Mouse (Mus musculus) intestine, postnatal 0 days (tissue): ENCODE results near the gene Slc37a3. TPM values are rescaled to one million over a fixed set of nuclear protein-coding genes. Genes with fewer than 3 reads are reported as not detected.

ENCODE experiments used
- ATAC-seq: fragments of 200-750 bp; cut with Nextera tagmentation; 2 replicates; pipeline ENCODE4 v1.8.0; 2017; ENCODE audit warnings: mild to moderate bottlenecking, moderate TSS enrichment, moderate library complexity
- H3K27ac ChIP-seq: fragments of 300-500 bp; sonication (generic); 2 replicates; pipeline ENCODE4 v1.5.1; 2014; ENCODE audit warnings: mild to moderate bottlenecking, low read depth, low read length, moderate library complexity
- H3K27me3 ChIP-seq: fragments of 300-500 bp; sonication (generic); replicated peaks from 2 replicates; pipeline ENCODE4 v1.6.1; 2014; ENCODE audit warnings: low read length, mixed read lengths; ENCODE audit not compliant: control insufficient read depth, insufficient read depth
- H3K36me3 ChIP-seq: fragments of 300-500 bp; sonication (generic); 2 replicates; pipeline ENCODE4 v1.6.1; 2014; ENCODE audit warnings: mild to moderate bottlenecking, moderate library complexity; ENCODE audit not compliant: control insufficient read depth, insufficient read depth
- H3K4me1 ChIP-seq: fragments of 300-500 bp; sonication (generic); replicated peaks from 2 replicates; pipeline ENCODE4 v1.6.1; 2014; ENCODE audit warnings: antibody characterized with exemption, low read length, mixed read lengths; ENCODE audit not compliant: control insufficient read depth, insufficient read depth
- H3K4me2 ChIP-seq: fragments of 300-500 bp; sonication (generic); replicated peaks from 2 replicates; pipeline ENCODE4 v1.6.1; 2014; ENCODE audit warnings: low read depth, mild to moderate bottlenecking, moderate library complexity
- H3K4me3 ChIP-seq: fragments of 300-500 bp; sonication (generic); 2 replicates; pipeline ENCODE4 v1.5.1; 2014; ENCODE audit warnings: low read depth, low read length
- H3K9ac ChIP-seq: fragments of 300-500 bp; sonication (generic); 2 replicates; pipeline ENCODE4 v1.6.1; 2014; ENCODE audit warnings: mild to moderate bottlenecking, low read depth, low read length
- H3K9me3 ChIP-seq: fragments of 300-500 bp; sonication (generic); 2 replicates; pipeline ENCODE4 v1.6.1; 2016; ENCODE audit warnings: mixed run types; ENCODE audit not compliant: control insufficient read depth
- CTCF ChIP-seq: sonication (generic); IDR thresholded peaks from 2 replicates; pipeline ENCODE4 v1.5.1; 2016; ENCODE audit warnings: low read depth, mild to moderate bottlenecking, control low read depth, antibody characterized with exemption, moderate library complexity
- WGBS: fragments of 180-500 bp; shearing (Covaris S2); extraction: QIAGEN DNeasy Blood & Tissue Kit; methylation state at CpG from one replicate; pipeline ENCODE4 v1.1.7; 2014; 5-methylcytosine and 5-hydroxymethylcytosine counted together
- polyA plus RNA-seq: library from polyadenylated mRNA; unstranded; fragments of >200 nt; fragmentation: Nextera tagmentation; extraction: Ambion mirVana; gene quantifications from 2 replicates; pipeline ENCODE4 v1.2.1, GENCODE M21; 2015

The Slc37a3 gene
- polyA plus RNA-seq, 1 experiment from 2014 or later: 36.1 TPM

- Histone ChIP-seq H3K4me3 (no peak overlapping the region), H3K36me3 (no peaks in the 10 kb centered on the region), H3K27me3 (no peaks in the 10 kb centered on the region), H3K27ac (no peak overlapping the region), H3K4me2 (no peak overlapping the region), H3K9ac (no peak overlapping the region), H3K9me3 (no peaks in the 10 kb centered on the region), H3K4me1 (no peaks in the 10 kb centered on the region)
- TF ChIP-seq CTCF: no peak
- ATAC-seq: 0 out of 2 replicates have a peak, but pooled peaks have one; percentile 47
- 59% methylated on average over 16 of the region's 19 CpGs for WGBS
Measured at GRCm38 (mm10) chr6:39319061-39319761, 58.3 kb downstream of the Slc37a3 start.

DNA sequence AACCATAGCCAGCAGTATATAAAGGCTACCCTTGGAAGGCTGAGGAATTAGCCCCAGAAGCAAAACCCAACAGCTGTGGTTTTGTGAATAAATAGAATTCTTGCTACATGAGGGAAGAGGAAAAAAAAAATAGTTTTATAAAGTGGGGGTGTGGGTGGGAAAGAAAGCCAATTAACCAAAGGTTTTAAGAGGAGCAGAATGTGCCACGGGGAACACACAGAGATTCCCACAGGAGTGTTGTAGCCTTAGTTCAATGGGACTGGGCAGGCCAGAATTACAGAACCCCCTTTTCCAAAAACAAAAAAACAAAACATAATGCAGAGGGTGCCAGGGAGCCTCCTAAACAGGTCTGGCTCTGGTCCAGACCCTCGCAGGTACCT lies 58.9 kb downstream of the Slc37a3 start:
- Histone ChIP-seq H3K4me1 (no peaks in the 10 kb centered on the region), H3K4me2 (no peak overlapping the region), H3K27ac (no peak overlapping the region), H3K4me3 (no peak overlapping the region), H3K9ac (no peak overlapping the region), H3K36me3 (no peaks in the 10 kb centered on the region), H3K27me3 (no peaks in the 10 kb centered on the region), H3K9me3 (no peaks in the 10 kb centered on the region)
- ATAC-seq: no peak
- no peak for TF ChIP-seq CTCF
- WGBS: 72% methylated on average over 2 of the region's 2 CpGs

- WGBS: 88% methylated on average over 10 of the region's 10 CpGs
- no peak overlapping the region for H3K4me2 ChIP-seq
- H3K9me3 ChIP-seq: no peaks in the 10 kb centered on the region
- no peak overlapping the region for H3K27ac ChIP-seq
- H3K4me3 ChIP-seq: no peak overlapping the region
- no peaks in the 10 kb centered on the region for H3K36me3 ChIP-seq
- TF ChIP-seq CTCF: no peak
- no peaks in the 10 kb centered on the region for H3K27me3 ChIP-seq
- no peaks in the 10 kb centered on the region for H3K4me1 ChIP-seq
- no peak overlapping the region for H3K9ac ChIP-seq
- no peak for ATAC-seq
Measured at GRCm38 (mm10) chr6:39317854-39318630, 59.4 kb downstream of the Slc37a3 start.

DNA sequence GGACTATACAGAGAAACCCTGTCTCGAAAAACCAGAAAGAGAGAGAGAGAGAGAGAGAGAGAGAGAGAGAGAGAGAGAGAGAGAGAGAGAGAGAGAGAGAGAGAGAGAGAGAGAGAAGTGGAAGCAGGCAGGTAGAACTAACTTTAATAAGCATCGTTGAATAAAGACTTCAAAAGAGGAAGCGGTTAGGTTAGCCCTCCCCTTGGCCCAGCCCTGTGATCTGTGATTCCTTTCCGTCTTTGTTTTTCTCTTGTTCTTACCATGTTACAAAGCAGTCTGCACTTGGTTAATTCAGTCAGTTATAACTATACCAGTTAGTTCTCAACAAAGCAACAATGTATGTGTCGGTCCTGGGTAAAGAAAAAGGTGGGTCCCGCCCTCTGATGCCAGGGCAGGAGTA lies 61.4 kb downstream of the Slc37a3 start:
- Histone ChIP-seq H3K27ac (no peak overlapping the region), H3K9ac (no peak overlapping the region), H3K4me3 (no peak overlapping the region), H3K36me3 (no peaks in the 10 kb centered on the region), H3K27me3 (no peaks in the 10 kb centered on the region), H3K4me1 (no peaks in the 10 kb centered on the region), H3K9me3 (no peaks in the 10 kb centered on the region), H3K4me2 (no peak overlapping the region)
- TF ChIP-seq CTCF: no peak
- ATAC-seq: no peak
- 80% methylated on average over 5 of the region's 6 CpGs for WGBS

GRCm38 (mm10) chr6:39314461-39314860 lies 63.0 kb downstream of the Slc37a3 start:
- Histone ChIP-seq H3K27ac (no peak overlapping the region), H3K9ac (no peak overlapping the region), H3K27me3 (no peaks in the 10 kb centered on the region), H3K4me2 (no peak overlapping the region), H3K4me3 (no peak overlapping the region), H3K4me1 (no peaks in the 10 kb centered on the region), H3K9me3 (no peaks in the 10 kb centered on the region), H3K36me3 (no peaks in the 10 kb centered on the region)
- no peak for TF ChIP-seq CTCF
- no peak for ATAC-seq
- WGBS: 83% methylated on average over 12 of the region's 12 CpGs

DNA sequence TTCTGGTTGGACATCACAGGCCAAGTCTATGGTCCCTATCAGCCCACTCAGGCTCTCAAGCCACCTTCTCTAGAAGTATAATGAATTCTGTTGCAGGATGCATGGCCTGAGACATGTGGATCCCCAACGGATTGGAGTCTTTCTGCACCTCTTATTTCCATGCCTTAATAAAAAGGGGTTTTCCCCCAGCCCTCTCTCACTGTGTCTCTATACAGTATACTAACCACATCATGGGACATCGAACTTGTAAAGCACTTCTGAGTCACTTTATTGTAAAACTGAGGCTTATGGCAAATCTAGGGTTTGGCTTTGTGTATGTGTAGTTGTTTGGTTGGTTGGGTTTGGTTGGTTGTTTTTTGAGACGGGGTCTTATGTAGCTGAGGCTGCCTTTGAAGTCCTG lies 65.7 kb downstream of the Slc37a3 start:
- H3K9ac ChIP-seq: no peak overlapping the region
- ATAC-seq: no peak
- H3K27ac ChIP-seq: no peak overlapping the region
- no peaks in the 10 kb centered on the region for H3K4me1 ChIP-seq
- H3K36me3 ChIP-seq: no peaks in the 10 kb centered on the region
- no peak for TF ChIP-seq CTCF
- H3K27me3 ChIP-seq: no peaks in the 10 kb centered on the region
- no peak overlapping the region for H3K4me2 ChIP-seq
- WGBS: 85% methylated on average over 3 of the region's 3 CpGs
- no peaks in the 10 kb centered on the region for H3K9me3 ChIP-seq
- H3K4me3 ChIP-seq: no peak overlapping the region
